Mouse (Mus musculus) midbrain, embryonic 10.5 days (tissue): Measurements from ENCODE around the gene Myh6. TPM values are rescaled to one million over a fixed set of nuclear protein-coding genes. Genes with fewer than 3 reads are reported as not detected.
"Not testable (repeated sequence)": the region's sequence is repeated elsewhere in the genome, so short reads cannot be mapped to it uniquely, and the experiment has no call there.

Experiments
- DNase-seq: peaks from one replicate; pipeline ENCODE4 v3.0.0-alpha.2; 2017; ENCODE audit warnings: low spot score
- H3K27ac ChIP-seq: fragments of 300-500 bp; sonication (generic); replicated peaks from 2 replicates; pipeline ENCODE4 v1.5.1; 2016; ENCODE audit warnings: mild to moderate bottlenecking
- H3K27me3 ChIP-seq: fragments of 300-500 bp; sonication (generic); 2 replicates; pipeline ENCODE4 v1.6.1; 2016; ENCODE audit warnings: low read depth, mild to moderate bottlenecking; ENCODE audit not compliant: poor library complexity, severe bottlenecking
- H3K36me3 ChIP-seq: fragments of 300-500 bp; sonication (generic); 2 replicates; pipeline ENCODE4 v1.6.1; 2016; ENCODE audit warnings: mild to moderate bottlenecking, moderate library complexity
- H3K4me1 ChIP-seq: fragments of 300-500 bp; sonication (generic); 2 replicates; pipeline ENCODE4 v1.6.1; 2016
- H3K4me3 ChIP-seq: fragments of 300-500 bp; sonication (generic); 2 replicates; pipeline ENCODE4 v1.5.1; 2016; ENCODE audit warnings: mild to moderate bottlenecking, moderate library complexity
- H3K9me3 ChIP-seq: fragments of 300-500 bp; sonication (generic); replicated peaks from 2 replicates; pipeline ENCODE4 v1.6.1; 2016; ENCODE audit warnings: mild to moderate bottlenecking
- WGBS: fragments of 180-500 bp; shearing (Covaris S2); methylation state at CpG from one replicate; pipeline ENCODE4 v1.1.7; 2016; 5-methylcytosine and 5-hydroxymethylcytosine counted together
- polyA plus RNA-seq: library from polyadenylated mRNA; unstranded; fragments of >200 nt; fragmentation: Nextera tagmentation; extraction: Ambion mirVana; gene quantifications from 2 replicates; pipeline ENCODE4 v1.2.1, GENCODE M21; 2016

Myh6 gene
- polyA plus RNA-seq, 1 experiment from 2014 or later, result 0.68 TPM

- 88% methylated on average over 8 of the region's 8 CpGs for WGBS
- Histone ChIP-seq H3K36me3 (no peaks in the 10 kb centered on the region), H3K4me3 (no peak overlapping the region), H3K27me3 (peaks cover 21% of the 10 kb centered on the region), H3K27ac (no peak overlapping the region), H3K9me3 (no peaks in the 10 kb centered on the region), H3K4me1 (peaks cover 24% of the 10 kb centered on the region)
- no peak for DNase-seq
Measured at GRCm38 (mm10) chr14:54989886-54990441, 23.2 kb upstream of the Myh6 start.

- H3K9me3 ChIP-seq, result no peaks in the 10 kb centered on the region
- 94% methylated on average over 13 of the region's 13 CpGs for WGBS
- H3K27ac ChIP-seq, result no peak overlapping the region
- H3K27me3 ChIP-seq, result peaks cover 20% of the 10 kb centered on the region
- peaks cover 13% of the 10 kb centered on the region for H3K4me1 ChIP-seq
- H3K36me3 ChIP-seq, result no peaks in the 10 kb centered on the region
- no peak overlapping the region for H3K4me3 ChIP-seq
- DNase-seq, result no peak
Measured at GRCm38 (mm10) chr14:54988882-54989281, 22.2 kb upstream of the Myh6 start.

DNA sequence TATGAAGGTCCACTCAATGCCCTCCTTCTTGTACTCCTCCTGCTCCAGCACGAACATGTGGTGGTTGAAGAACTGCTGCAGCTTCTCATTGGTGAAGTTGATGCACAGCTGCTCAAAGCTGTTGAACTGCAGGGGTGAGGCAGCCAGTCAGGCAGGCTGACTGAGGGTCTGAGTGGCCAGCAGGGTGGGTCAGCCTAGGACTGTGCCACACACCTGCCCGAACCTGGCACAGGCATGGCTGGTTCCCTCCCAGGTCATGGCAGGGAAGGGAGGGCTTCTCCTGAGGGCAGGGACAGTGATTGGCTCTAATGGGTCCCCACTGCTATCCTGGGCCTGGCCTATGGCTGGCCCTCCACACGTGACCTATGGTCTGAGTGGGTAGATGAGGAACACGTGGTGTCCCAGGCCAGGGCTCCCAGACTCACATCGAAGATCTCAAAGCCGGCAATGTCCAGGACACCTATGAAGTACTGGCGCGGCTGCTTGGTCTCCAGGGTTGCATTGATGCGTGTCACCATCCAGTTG is 21.7 kb upstream of the Myh6 start:
- not testable (repeated sequence) for H3K27ac ChIP-seq
- WGBS, result 89% methylated on average over 9 of the region's 9 CpGs

GRCm38 (mm10) chr14:54981934-54982333 is 15.2 kb upstream of the Myh6 start:
- Histone ChIP-seq H3K4me1 (no peaks in the 10 kb centered on the region), H3K4me3 (no peak overlapping the region), H3K27ac (no peak overlapping the region), H3K36me3 (no peaks in the 10 kb centered on the region), H3K9me3 (no peaks in the 10 kb centered on the region), H3K27me3 (peaks cover 4% of the 10 kb centered on the region; the same call in 1 of the 2 replicates)
- no peak for DNase-seq
- 94% methylated on average over 7 of the region's 7 CpGs for WGBS

More for the DNA sequence above, 21.7 kb upstream of the Myh6 start:
- not testable (repeated sequence) for H3K4me1 ChIP-seq, H3K9me3 ChIP-seq, DNase-seq, H3K4me3 ChIP-seq, H3K36me3 ChIP-seq
- peaks cover 15% of the 10 kb centered on the region for H3K27me3 ChIP-seq

GRCm38 (mm10) chr14:54978664-54979063 is 11.9 kb upstream of the Myh6 start:
- Histone ChIP-seq H3K4me1 (peaks cover 14% of the 10 kb centered on the region), H3K27ac (no peak overlapping the region), H3K36me3 (no peaks in the 10 kb centered on the region), H3K9me3 (no peaks in the 10 kb centered on the region), H3K27me3 (peaks cover 4% of the 10 kb centered on the region; the same call in 1 of the 2 replicates), H3K4me3 (no peak overlapping the region)
- 86% methylated on average over 8 of the region's 8 CpGs for WGBS
- no peak for DNase-seq

GRCm38 (mm10) chr14:54976633-54977032 is 9.9 kb upstream of the Myh6 start, which contains the start of gene Gm17428:
Gm17428 (plus strand) TSS chr14:54976933.
- H3K9me3 ChIP-seq, result no peaks in the 10 kb centered on the region
- H3K27ac ChIP-seq, result no peak within 1 kb of the TSS
- H3K4me3 ChIP-seq, result no peak within 1 kb of the TSS
- DNase-seq, result no peak
- no peaks in the 10 kb centered on the region for H3K36me3 ChIP-seq
- peaks cover 16% of the 10 kb centered on the region for H3K4me1 ChIP-seq
- peaks cover 4% of the 10 kb centered on the region; the same call in 1 of the 2 replicates for H3K27me3 ChIP-seq
- WGBS, result 95% methylated on average over 1 of the region's 1 CpGs

GRCm38 (mm10) chr14:54974068-54974791 is 7.5 kb upstream of the Myh6 start:
- Histone ChIP-seq H3K4me3 (no peak overlapping the region), H3K27ac (peak overlapping the region; percentile 68; the same call in 1 of the 2 replicates), H3K36me3 (no peaks in the 10 kb centered on the region), H3K27me3 (peaks cover 4% of the 10 kb centered on the region; the same call in 1 of the 2 replicates), H3K9me3 (no peaks in the 10 kb centered on the region), H3K4me1 (peaks cover 16% of the 10 kb centered on the region)
- no peak for DNase-seq
- WGBS, result 76% methylated on average over 6 of the region's 6 CpGs

DNA sequence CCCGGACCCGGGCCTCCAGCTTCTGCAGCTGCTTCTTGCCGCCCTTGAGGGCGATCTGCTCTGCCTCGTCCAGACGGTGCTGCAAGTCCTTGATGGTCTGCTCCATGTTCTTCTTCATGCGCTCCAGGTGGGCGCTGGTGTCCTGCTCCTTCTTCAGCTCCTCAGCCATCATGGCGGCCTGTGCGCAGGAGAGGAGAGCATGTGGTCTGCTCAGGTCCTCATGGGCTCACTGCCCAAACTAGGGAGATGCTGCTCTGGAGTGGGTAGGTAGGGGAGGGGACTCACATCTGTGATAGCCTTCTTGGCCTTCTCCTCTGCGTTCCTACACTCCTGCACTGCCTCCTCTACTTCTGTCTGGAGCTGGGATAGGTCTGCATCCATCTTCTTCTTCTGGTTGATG is 6.1 kb upstream of the Myh6 start:
- H3K36me3 ChIP-seq, H3K9me3 ChIP-seq, H3K27me3 ChIP-seq, DNase-seq, H3K27ac ChIP-seq, H3K4me3 ChIP-seq: not testable (repeated sequence)
- peaks cover 16% of the 10 kb centered on the region for H3K4me1 ChIP-seq
- WGBS, result 87% methylated on average over 11 of the region's 11 CpGs

- DNase-seq, result no peak
- no peak overlapping the region for H3K4me3 ChIP-seq
- H3K27me3 ChIP-seq, result no peaks in the 10 kb centered on the region
- H3K4me1 ChIP-seq, result no peaks in the 10 kb centered on the region
- no peaks in the 10 kb centered on the region for H3K9me3 ChIP-seq
- H3K36me3 ChIP-seq, result no peaks in the 10 kb centered on the region
- no peak overlapping the region for H3K27ac ChIP-seq
Measured at GRCm38 (mm10) chr14:54968344-54968743, 1.6 kb upstream of the Myh6 start.

DNA sequence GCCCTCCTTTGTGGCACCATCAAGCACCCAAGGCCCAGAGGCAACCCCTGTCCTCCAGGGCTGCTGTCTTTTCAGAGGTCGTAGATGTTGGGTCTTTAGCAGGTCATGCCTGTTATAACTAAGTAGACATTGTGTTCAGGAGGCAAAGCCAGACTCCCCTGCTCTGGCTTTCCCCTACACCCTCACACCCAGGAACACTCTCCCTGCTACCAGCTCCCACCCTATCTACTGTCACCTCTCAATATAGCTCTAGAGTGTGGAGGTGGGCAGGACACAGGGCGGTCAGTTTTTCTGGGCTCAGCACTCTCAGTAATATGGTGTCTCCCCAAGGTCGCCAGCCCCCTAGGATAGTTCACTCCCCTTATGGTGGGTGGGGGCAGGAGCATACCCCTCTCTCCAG is 1.1 kb upstream of the Myh6 start:
- H3K36me3 ChIP-seq, result no peaks in the 10 kb centered on the region
- H3K9me3 ChIP-seq, result no peaks in the 10 kb centered on the region
- H3K4me3 ChIP-seq, result no peak overlapping the region
- WGBS, result 80% methylated on average over 3 of the region's 3 CpGs
- no peaks in the 10 kb centered on the region for H3K4me1 ChIP-seq
- no peak overlapping the region for H3K27ac ChIP-seq
- no peak for DNase-seq
- H3K27me3 ChIP-seq, result no peaks in the 10 kb centered on the region

DNA sequence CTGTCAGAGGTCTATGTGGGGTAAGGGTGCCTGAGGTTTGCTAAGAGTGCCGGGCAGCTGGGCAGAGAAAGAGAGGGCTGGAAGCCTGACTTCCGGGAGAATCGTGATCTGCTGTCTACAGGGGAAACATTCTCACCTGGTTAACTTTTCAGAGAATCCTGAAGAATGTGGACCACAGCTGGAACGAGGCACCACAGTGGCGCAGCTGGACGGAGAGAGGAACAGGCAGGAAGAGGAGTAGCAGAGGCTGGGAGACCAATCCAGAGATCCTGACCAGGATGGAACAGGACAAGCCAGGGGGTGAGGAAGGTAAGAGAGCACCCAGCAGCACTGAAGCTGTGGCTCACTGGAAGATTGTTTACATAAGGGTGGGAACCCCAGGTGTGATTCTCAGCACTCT is 1.1 kb downstream of the Myh6 start:
- no peaks in the 10 kb centered on the region for H3K27me3 ChIP-seq
- no peak overlapping the region for H3K4me3 ChIP-seq
- WGBS, result 76% methylated on average over 6 of the region's 6 CpGs
- no peaks in the 10 kb centered on the region for H3K36me3 ChIP-seq
- peaks cover 5% of the 10 kb centered on the region for H3K4me1 ChIP-seq
- H3K27ac ChIP-seq, result no peak overlapping the region
- DNase-seq, result no peak
- H3K9me3 ChIP-seq, result no peaks in the 10 kb centered on the region

DNA sequence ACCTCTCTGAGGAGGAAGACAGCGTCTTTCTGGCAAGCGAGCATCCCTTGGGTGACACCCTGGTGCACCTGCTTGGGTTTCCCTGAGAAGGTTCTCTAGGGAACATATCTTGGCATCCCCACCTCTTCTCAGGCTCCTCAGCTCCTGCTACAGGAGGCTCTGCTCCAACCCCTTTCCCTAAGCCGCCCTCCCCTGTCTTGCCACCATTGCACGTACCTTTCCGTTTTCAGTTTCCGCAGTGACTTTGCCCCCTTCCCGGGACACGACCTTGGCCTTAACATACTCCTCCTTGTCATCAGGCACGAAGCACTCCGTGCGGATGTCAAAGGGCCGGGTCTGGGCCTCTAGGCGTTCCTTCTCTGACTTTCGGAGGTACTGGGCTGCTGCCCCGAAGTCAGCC is 1.7 kb downstream of the Myh6 start:
- H3K4me1 ChIP-seq, result peaks cover 10% of the 10 kb centered on the region
- no peaks in the 10 kb centered on the region for H3K27me3 ChIP-seq
- no peak overlapping the region for H3K4me3 ChIP-seq
- no peak overlapping the region for H3K27ac ChIP-seq
- WGBS, result 86% methylated on average over 15 of the region's 15 CpGs
- no peaks in the 10 kb centered on the region for H3K9me3 ChIP-seq
- DNase-seq, result no peak
- H3K36me3 ChIP-seq, result no peaks in the 10 kb centered on the region

DNA sequence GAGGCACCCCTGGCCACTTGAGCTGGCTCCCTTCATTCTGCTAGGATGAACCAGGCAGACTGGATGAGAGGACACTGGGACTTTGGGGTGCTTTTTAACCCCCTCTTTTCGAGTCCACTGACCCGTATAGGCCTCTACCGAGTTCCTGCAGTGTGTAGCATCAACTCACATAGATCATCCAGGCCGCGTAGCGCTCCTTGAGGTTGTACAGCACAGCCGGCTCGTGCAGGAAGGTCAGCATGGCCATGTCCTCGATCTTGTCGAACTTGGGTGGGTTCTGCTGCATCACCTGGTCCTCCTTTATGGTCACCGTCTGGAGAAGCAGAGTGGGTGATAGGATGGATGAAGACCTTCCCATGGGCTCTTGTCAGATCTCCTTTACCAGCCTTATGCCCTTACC is 3.0 kb downstream of the Myh6 start:
- Histone ChIP-seq H3K27me3 (no peaks in the 10 kb centered on the region), H3K27ac (no peak overlapping the region), H3K36me3 (no peaks in the 10 kb centered on the region), H3K4me1 (peaks cover 10% of the 10 kb centered on the region), H3K4me3 (no peak overlapping the region), H3K9me3 (no peaks in the 10 kb centered on the region)
- DNase-seq, result no peak
- 90% methylated on average over 11 of the region's 11 CpGs for WGBS
